Mouse (Mus musculus) liver, embryonic 14.5 days (tissue): ENCODE measurements around the gene Stag1. TPM values are rescaled to one million over a fixed set of nuclear protein-coding genes. Genes with fewer than 3 reads are reported as not detected.

Experiments
- ATAC-seq: fragments of 200-750 bp; cut with Nextera tagmentation; 2 replicates; pipeline ENCODE4 v1.8.0; 2017; ENCODE audit warnings: moderate number of reproducible peaks, mild to moderate bottlenecking, moderate library complexity; ENCODE audit not compliant: insufficient read depth
- DNase-seq, 3 experiments: peaks; one replicate each; pipeline ENCODE4 v3.0.0-alpha.2; 2012 to 2013; ENCODE audit warnings: low read depth in 3 of 3, low spot score in 3 of 3
- H3K27ac ChIP-seq: fragments of 300-500 bp; sonication (generic); 2 replicates; pipeline ENCODE4 v1.5.1; 2014; ENCODE audit warnings: moderate library complexity, mild to moderate bottlenecking, control low read depth, inconsistent platforms
- H3K27me3 ChIP-seq: fragments of 300-500 bp; sonication (generic); 2 replicates; pipeline ENCODE4 v1.6.1; 2014; ENCODE audit warnings: mild to moderate bottlenecking, low read length, moderate library complexity; ENCODE audit not compliant: control insufficient read depth, insufficient read depth
- H3K36me3 ChIP-seq: fragments of 300-500 bp; sonication (generic); replicated peaks from 2 replicates; pipeline ENCODE4 v1.6.1; 2014; ENCODE audit warnings: low read depth; ENCODE audit not compliant: control insufficient read depth, insufficient read depth
- H3K4me1 ChIP-seq, 2 experiments: fragments of 200-500 bp in 1 of 2; fragments of 300-500 bp in 1 of 2; sonication (generic) in 1 of 2; replicated peaks; 2 replicates each; pipeline ENCODE4 v1.6.1; 2012 to 2014; ENCODE audit warnings: antibody characterized with exemption in 1 of 2, inconsistent platforms in 1 of 2, low read length in 1 of 2; ENCODE audit not compliant: control insufficient read depth in 2 of 2, insufficient read depth in 2 of 2
- H3K4me2 ChIP-seq: fragments of 300-500 bp; sonication (generic); 2 replicates; pipeline ENCODE4 v1.6.1; 2014; ENCODE audit warnings: low read depth, mild to moderate bottlenecking, control low read depth, moderate library complexity
- H3K4me3 ChIP-seq, 2 experiments: fragments of 200-500 bp in 1 of 2; fragments of 300-500 bp in 1 of 2; sonication (generic) in 1 of 2; 2 replicates each; pipeline ENCODE4 v1.5.1; 2012 to 2014; ENCODE audit warnings: low read depth in 2 of 2, low read length in 2 of 2, mild to moderate bottlenecking in 2 of 2, control low read depth in 1 of 2, inconsistent platforms in 1 of 2, moderate library complexity in 1 of 2; ENCODE audit not compliant: insufficient read depth in 1 of 2
- H3K9ac ChIP-seq: fragments of 300-500 bp; sonication (generic); replicated peaks from 2 replicates; pipeline ENCODE4 v1.6.1; 2014; ENCODE audit warnings: mild to moderate bottlenecking, control low read depth, moderate library complexity
- H3K9me3 ChIP-seq: fragments of 300-500 bp; sonication (generic); 2 replicates; pipeline ENCODE4 v1.6.1; 2016; ENCODE audit warnings: low read length, mixed read lengths; ENCODE audit not compliant: control insufficient read depth
- CTCF ChIP-seq: IDR thresholded peaks from 2 replicates; pipeline ENCODE4 v1.5.1; 2016; ENCODE audit warnings: antibody characterized with exemption, low read depth, control low read depth
- EP300 ChIP-seq: IDR thresholded peaks from 2 replicates; pipeline ENCODE4 v1.6.1; 2016; ENCODE audit warnings: antibody characterized with exemption, low read depth
- WGBS: fragments of 180-500 bp; shearing (Covaris S2); extraction: QIAGEN DNeasy Blood & Tissue Kit; methylation state at CpG from one replicate; pipeline ENCODE4 v1.1.7; 2014; ENCODE audit not compliant: insufficient replicate concordance; 5-methylcytosine and 5-hydroxymethylcytosine counted together
- polyA plus RNA-seq, 2 experiments: library from polyadenylated mRNA; depleted of rRNA in 1 of 2; stranded (reverse) in 1 of 2; unstranded in 1 of 2; fragments of >200 nt; fragmentation: Nextera tagmentation in 1 of 2; extraction: Ambion mirVana in 1 of 2; gene quantifications; 2 replicates each; pipeline versions ENCODE4 v1.2.1 to v1.2.3; 2012 to 2014

Gene Stag1
- polyA plus RNA-seq, 2 experiments = 11.6 to 18.2 TPM

DNA sequence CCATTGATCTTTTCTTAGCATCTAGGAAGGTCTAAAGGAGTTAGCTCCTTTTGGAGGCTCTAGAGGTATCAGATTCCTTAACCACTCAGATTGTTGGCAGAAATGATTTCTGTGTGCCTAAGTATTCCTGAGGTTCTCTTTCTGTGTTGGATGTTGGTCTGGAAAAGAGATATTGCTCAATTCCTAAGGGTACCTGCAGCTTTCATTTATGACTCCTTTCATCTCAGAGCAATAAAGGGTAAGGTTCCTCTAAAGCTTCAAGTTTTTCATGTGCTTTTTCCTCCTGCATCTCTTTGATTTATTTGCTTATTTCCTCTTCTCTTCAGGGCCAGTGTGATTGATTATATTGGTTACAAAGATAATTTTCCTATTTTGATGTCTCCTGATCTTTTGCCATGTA, 84.7 kb downstream of the Stag1 start:
- Histone ChIP-seq H3K4me1 (peaks cover 3 to 6% of the 10 kb centered on the region in 2 experiments), H3K9me3 (no peaks in the 10 kb centered on the region), H3K27me3 (no peaks in the 10 kb centered on the region), H3K36me3 (no peaks in the 10 kb centered on the region), H3K4me2 (no peak overlapping the region), H3K9ac (no peak overlapping the region), H3K4me3 (no peak overlapping the region), H3K27ac (no peak overlapping the region)
- DNase-seq = no peak
- no peak for TF ChIP-seq CTCF
- TF ChIP-seq EP300 = no peak
- ATAC-seq = no peak

DNA sequence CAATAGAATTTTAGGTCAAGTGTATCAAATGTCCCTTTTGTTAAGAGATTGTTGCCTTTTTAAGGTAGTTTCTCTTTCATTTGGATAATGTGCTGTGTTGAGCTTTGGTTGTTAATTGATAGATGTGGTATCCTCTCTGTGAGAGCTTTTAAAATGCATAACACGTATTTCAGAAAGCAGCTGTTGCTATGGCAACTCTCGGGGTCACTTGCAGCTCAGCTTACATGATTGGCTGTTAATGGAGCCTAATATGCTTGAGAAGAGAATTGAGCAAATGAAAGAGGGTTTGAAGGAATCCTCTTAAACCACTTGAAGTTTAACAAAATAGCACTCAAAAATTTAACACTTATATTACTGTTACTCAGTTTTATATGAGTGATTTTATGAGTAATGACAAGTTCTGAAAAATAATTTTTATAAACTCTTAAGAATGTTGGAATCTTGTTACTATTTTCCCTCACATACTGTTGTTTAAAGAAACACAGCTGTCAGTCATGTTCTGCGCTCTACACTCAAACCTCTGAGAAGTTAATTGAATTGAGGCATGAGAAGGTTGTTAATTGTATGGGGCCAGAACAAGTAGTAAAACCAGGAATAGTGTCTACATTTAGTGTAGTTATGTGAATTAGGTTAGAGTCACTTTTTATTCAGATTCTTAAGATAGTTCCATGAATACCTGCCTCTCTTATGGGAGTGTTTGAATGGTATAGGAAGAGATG, 88.3 kb downstream of the Stag1 start:
- H3K27ac ChIP-seq = no peak overlapping the region
- 68% methylated on average over 3 of the region's 3 CpGs for WGBS
- TF ChIP-seq CTCF (no peak), EP300 (no peak)
- H3K4me2 ChIP-seq = no peak overlapping the region
- H3K36me3 ChIP-seq = no peaks in the 10 kb centered on the region
- H3K4me1 ChIP-seq = 0 out of 4 replicates have a peak, but pooled peaks cover 0 to 2% of the 10 kb centered on the region in 2 experiments
- ATAC-seq (no peak), DNase-seq (no peak)
- no peaks in the 10 kb centered on the region for H3K27me3 ChIP-seq
- no peak overlapping the region for H3K4me3 ChIP-seq
- no peaks in the 10 kb centered on the region for H3K9me3 ChIP-seq
- no peak overlapping the region for H3K9ac ChIP-seq

DNA sequence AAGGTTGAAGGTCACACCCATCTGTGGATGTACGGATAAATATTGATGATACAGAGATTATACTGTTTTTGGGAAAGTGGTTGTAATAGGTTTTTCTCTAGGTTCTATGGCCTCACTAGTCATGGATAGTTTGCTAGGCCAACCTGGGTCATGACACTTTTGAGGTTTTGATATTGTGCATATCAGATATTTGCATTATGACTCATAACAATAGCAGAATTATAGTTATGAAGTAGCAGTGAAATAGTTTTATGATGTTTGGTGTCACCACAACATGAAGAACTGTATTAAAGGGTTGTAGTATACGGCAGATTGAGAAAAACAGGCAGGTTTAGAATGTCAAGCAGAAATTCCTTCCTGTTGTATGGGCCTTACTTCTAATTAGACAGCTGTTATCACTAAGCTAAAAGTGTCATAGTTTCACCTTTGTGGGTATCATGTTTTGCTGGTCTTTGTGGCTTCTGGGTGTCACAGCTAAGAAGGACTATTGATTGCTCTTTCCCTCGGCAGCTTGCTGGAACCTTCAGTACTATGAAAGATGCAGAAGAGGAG, 92.2 kb downstream of the Stag1 start:
- no peak for ATAC-seq
- H3K9me3 ChIP-seq = no peaks in the 10 kb centered on the region
- 74% methylated on average over 3 of the region's 3 CpGs for WGBS

DNA sequence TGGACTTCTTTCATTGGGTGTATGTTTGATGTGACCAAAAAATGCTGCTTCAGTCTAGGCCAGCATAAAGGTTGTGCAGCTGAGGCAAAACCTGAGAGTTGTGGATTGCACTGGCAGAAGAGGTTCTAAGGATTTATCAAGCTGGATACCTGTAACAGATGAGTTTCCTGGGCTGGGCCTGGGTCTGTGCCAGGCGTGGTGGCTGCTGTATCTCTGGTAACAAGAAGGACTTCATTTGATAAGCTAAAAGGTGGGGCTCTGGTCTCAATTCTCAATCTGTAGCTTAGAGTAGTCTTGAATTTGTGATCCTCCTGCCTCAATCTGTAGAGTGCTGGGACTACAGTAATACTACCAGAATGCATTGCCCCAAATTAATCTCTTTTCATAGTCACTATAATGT, 94.6 kb downstream of the Stag1 start:
- DNase-seq (peak; percentile 17 to 29 (median 28)), ATAC-seq (peak; percentile 68; the same call in 1 of the 2 replicates)
- Histone ChIP-seq H3K27me3 (no peaks in the 10 kb centered on the region), H3K27ac (no peak overlapping the region), H3K4me3 (no peak overlapping the region), H3K9ac (no peak overlapping the region), H3K9me3 (no peaks in the 10 kb centered on the region), H3K36me3 (no peaks in the 10 kb centered on the region), H3K4me2 (no peak overlapping the region), H3K4me1 (peaks cover 12 to 18% of the 10 kb centered on the region in 2 experiments)
- no peak for TF ChIP-seq CTCF
- TF ChIP-seq EP300 = peak; percentile 30; the same call in 1 of the 2 replicates
- WGBS = 16% methylated on average over 1 of the region's 1 CpGs

More for the DNA sequence above, 92.2 kb downstream of the Stag1 start:
- DNase-seq = no peak
- H3K4me2 ChIP-seq = no peak overlapping the region
- no peaks in the 10 kb centered on the region for H3K27me3 ChIP-seq
- TF ChIP-seq CTCF = no peak
- TF ChIP-seq EP300 = no peak
- no peak overlapping the region for H3K4me3 ChIP-seq
- no peak overlapping the region for H3K27ac ChIP-seq
- H3K4me1 ChIP-seq = peaks cover 10 to 15% of the 10 kb centered on the region in 2 experiments
- H3K36me3 ChIP-seq = no peaks in the 10 kb centered on the region
- H3K9ac ChIP-seq = no peak overlapping the region

DNA sequence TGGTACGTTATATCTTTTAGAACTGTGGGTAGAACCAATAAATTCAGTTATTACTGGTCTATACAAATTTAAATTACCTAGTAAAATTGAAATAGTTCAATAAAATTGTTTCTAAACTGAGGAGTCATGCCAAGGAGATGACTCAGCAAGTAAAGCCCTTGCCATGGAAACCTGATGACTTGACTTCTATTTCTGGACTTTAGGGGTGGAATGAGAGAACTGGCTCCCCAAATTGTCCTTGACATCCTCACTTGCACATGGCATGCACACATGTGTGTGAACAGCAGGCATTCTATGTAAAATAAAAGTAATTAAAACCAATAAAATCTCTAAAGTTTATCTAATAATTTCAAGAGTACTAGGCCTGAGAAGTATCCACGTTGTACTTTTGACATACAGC, 98.9 kb downstream of the Stag1 start:
- TF ChIP-seq CTCF (no peak), EP300 (no peak)
- Histone ChIP-seq H3K4me1 (peaks cover 12 to 16% of the 10 kb centered on the region in 2 experiments), H3K9ac (no peak overlapping the region), H3K36me3 (no peaks in the 10 kb centered on the region), H3K27me3 (no peaks in the 10 kb centered on the region), H3K4me2 (no peak overlapping the region), H3K4me3 (no peak overlapping the region), H3K27ac (no peak overlapping the region), H3K9me3 (no peaks in the 10 kb centered on the region)
- WGBS = 76% methylated on average over 2 of the region's 2 CpGs
- DNase-seq (peak; percentile 3 to 19 (median 13)), ATAC-seq (no peak)
